Mouse (Mus musculus) frontal cortex, postnatal 36 days (tissue): Measurements from ENCODE around the gene Lamc2.
"Not testable (repeated sequence)": the region's sequence is repeated elsewhere in the genome, so short reads cannot be mapped to it uniquely, and the experiment has no call there.

Experiments used
- DNase-seq, 2 experiments: peaks; one replicate each; pipeline ENCODE4 v3.0.0; 2022; ENCODE audit warnings: low spot score in 2 of 2

Lamc2 gene

GRCm38 (mm10) chr1:153095328-153095727 is 90.9 kb downstream of the Lamc2 start:
- DNase-seq: no peak

GRCm38 (mm10) chr1:153094226-153095076 is 91.8 kb downstream of the Lamc2 start:
- DNase-seq: no peak

- DNase-seq: no peak
Observed at GRCm38 (mm10) chr1:153093581-153093980, 92.7 kb downstream of the Lamc2 start.

GRCm38 (mm10) chr1:153093172-153093571 is 93.1 kb downstream of the Lamc2 start:
- no peak for DNase-seq

GRCm38 (mm10) chr1:153092237-153092975 is 93.8 kb downstream of the Lamc2 start:
- DNase-seq: peak; percentile 58 to 79

GRCm38 (mm10) chr1:153091438-153092236 is 94.6 kb downstream of the Lamc2 start:
- no peak for DNase-seq

GRCm38 (mm10) chr1:153090807-153091206 is 95.4 kb downstream of the Lamc2 start:
- no peak for DNase-seq

- DNase-seq: no peak
Observed at GRCm38 (mm10) chr1:153090081-153090480, 96.2 kb downstream of the Lamc2 start.

- no peak for DNase-seq
Observed at GRCm38 (mm10) chr1:153087771-153088170, 98.5 kb downstream of the Lamc2 start.

GRCm38 (mm10) chr1:153085198-153085597 is 101.0 kb downstream of the Lamc2 start:
- DNase-seq: no peak

- DNase-seq: peak in 1 of 2 experiments; percentile 48
Observed at GRCm38 (mm10) chr1:153084191-153084590, 102.1 kb downstream of the Lamc2 start.

- not testable (repeated sequence) for DNase-seq
Observed at GRCm38 (mm10) chr1:153083233-153083632, 103.0 kb downstream of the Lamc2 start.

- DNase-seq: no peak
Observed at GRCm38 (mm10) chr1:153075955-153076354, 110.3 kb downstream of the Lamc2 start.

- DNase-seq: no peak
Observed at GRCm38 (mm10) chr1:153075087-153075736, 111.0 kb downstream of the Lamc2 start.

GRCm38 (mm10) chr1:153073441-153073840 is 112.8 kb downstream of the Lamc2 start:
- no peak for DNase-seq
